Mouse (Mus musculus) cerebellum, postnatal 4 days (tissue): ENCODE data around the gene Prkg1.
A peak's percentile ranks its signal among the peaks of the same experiment; 100 is the strongest.

ENCODE experiments used
- DNase-seq, 2 experiments: peaks; one replicate each; pipeline ENCODE4 v3.0.0; 2022; ENCODE audit warnings: low spot score in 2 of 2, mixed read lengths in 1 of 2

The Prkg1 gene

DNA sequence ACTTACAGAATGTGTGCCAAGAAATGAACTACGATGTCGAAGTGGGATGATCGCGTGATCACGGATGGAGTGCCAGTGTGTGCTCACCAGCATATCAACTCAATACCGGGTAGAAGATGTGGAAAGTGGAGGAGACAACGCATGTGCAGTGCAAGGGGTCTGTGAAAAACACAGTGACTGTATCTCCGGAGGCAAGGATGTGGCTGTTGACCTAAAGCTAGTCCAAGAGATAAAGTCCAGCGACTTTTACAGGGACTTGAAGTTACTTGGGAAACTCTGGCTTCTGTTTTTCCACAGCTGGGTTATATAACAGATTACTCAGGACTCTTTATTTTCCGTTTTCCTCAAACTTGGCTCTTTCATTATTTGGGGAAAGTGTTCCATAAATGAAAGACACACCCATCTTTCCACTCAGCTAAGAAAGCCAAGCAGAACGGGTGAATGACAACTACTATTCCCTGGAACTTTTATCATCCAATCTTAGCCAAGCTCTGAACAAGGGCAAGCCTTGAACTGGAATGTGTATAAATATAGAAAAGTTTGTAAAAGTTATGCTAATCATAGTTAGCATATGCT lies 699.5 kb downstream of the Prkg1 start:
- no peak for DNase-seq

DNA sequence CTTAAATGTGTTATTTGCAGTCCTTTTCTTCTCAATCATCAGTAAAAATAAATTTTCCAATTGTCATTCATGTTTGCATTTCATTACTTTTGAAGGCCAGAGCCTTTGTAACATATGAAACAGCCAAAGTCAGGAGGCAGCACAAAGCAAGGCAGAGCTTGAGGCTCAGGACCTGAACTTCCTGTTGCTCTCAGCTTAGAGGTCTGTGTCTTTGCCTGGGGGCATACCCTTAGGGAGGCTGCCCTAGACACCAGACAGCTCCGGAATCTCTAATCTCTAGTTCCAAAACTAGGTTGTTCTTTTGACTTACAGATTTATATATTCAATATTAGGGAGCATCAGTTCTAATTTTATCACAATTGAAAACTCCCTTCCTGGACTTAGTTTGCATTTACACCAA lies 700.1 kb downstream of the Prkg1 start:
- DNase-seq, result no peak

- no peak for DNase-seq
Observed at GRCm38 (mm10) chr19:31046601-31047000, 718.2 kb downstream of the Prkg1 start.

- DNase-seq, result no peak
Observed at GRCm38 (mm10) chr19:31040948-31041847, 723.6 kb downstream of the Prkg1 start.

DNA sequence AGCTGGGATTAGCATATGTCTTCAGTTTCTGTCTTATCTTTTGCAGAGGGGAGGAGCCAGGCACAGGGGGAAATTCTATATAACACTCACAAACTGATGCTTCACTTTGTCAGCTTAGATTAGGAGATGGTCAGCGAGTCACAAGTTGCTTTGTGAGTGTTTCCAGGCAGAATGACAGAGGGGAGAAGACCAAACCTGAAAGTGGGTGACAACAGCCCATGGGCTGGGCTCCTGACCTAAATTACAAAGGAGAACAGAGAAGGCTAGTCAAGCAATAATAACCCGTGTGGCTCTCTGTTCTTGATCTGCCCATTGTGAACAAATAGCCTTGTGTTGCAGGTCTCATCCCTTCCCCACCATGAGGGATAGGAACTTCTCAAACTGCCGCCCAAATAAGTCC lies 725.9 kb downstream of the Prkg1 start:
- no peak for DNase-seq

- no peak for DNase-seq
Observed at GRCm38 (mm10) chr19:31031596-31031995, 733.2 kb downstream of the Prkg1 start.

DNA sequence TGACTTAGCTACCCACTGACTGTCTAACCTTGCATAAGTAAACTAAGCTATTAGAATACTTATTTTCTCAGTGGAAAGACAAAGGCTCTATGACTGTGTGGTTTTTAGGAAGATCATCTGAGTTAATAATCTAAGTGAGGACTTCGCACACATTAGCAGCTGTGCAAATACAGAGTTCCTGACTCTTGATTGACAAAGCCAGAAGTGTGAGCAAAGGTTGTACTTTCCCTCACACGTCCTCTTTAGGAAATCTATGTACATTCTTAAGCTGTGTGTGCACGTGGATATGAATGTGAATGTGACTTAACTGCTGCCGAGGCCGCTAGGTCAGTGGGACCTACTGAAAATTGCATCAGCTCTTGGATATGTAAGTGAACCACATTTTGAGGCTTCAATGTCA lies 738.0 kb downstream of the Prkg1 start:
- DNase-seq, result no peak

DNA sequence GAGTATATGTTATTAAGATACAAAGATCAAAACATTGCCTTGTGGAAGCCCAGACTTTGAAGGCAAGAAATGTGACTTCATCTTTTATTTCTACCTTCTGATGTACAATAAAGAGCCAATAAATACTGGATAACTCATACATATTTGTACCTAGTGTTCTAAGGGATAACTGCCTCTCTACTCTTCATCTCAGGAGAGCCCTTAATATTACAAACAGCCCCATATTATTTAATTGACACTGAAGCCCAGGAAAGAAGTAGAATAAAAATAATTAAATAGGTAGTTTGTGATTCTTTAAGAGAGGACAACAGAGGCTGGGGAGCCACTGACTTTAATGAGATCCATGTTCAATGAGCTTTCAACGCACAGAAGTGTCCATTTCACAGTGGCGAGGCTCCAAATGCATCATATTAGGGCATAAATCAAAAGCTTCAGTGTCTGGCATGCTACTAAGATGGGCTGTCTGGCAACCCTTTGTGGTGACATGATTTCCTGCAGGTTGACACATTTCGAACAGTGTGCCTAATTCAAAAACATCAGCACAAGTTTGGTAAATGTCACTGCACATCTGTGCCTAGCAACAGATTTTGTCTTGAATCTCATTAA lies 753.2 kb downstream of the Prkg1 start:
- DNase-seq, result no peak

- DNase-seq, result no peak
Observed at GRCm38 (mm10) chr19:30998572-30998971, 766.3 kb downstream of the Prkg1 start.

GRCm38 (mm10) chr19:30990390-30990789 lies 774.4 kb downstream of the Prkg1 start:
- no peak for DNase-seq

DNA sequence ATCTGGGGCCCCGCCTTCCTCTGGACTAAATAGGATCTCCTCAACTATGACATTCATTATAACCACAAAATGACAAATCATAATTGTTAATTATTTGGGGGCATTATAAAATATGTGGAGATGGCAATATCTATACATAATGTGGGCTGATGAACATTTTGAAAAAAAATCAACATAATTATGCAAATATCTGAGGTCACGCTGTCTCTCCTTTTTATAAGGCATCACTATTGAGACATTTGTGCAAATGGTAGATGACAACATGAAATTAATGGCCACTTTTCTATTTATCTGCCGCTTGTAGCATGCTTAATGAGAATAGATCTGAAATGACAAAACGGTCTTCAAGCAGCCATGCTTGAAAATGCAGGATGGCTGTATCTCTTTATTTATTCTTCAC lies 782.4 kb downstream of the Prkg1 start:
- no peak for DNase-seq

- peak in 1 of 2 experiments; percentile 6 for DNase-seq
Observed at GRCm38 (mm10) chr19:30978096-30978495, 786.7 kb downstream of the Prkg1 start.

GRCm38 (mm10) chr19:30950610-30951009 lies 814.2 kb downstream of the Prkg1 start:
- DNase-seq, result no peak

DNA sequence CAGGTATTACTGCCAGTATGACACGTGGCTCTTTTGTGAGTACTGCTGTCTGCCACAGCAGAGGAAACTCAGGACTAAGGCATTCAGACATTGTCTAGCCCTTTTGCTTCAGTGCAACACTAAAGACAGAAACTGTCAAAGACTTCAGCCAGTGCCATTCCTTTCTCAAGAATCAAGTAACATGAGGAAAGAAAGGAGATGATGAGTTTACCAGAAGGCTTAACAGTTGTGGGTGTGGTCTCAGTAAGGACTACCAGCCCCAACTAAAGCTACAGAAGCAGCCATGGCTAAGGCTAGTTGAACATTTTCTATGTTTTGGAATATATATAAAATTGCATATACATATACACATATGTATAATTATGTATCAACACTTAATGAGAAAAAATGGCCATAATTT lies 816.6 kb downstream of the Prkg1 start:
- no peak for DNase-seq

DNA sequence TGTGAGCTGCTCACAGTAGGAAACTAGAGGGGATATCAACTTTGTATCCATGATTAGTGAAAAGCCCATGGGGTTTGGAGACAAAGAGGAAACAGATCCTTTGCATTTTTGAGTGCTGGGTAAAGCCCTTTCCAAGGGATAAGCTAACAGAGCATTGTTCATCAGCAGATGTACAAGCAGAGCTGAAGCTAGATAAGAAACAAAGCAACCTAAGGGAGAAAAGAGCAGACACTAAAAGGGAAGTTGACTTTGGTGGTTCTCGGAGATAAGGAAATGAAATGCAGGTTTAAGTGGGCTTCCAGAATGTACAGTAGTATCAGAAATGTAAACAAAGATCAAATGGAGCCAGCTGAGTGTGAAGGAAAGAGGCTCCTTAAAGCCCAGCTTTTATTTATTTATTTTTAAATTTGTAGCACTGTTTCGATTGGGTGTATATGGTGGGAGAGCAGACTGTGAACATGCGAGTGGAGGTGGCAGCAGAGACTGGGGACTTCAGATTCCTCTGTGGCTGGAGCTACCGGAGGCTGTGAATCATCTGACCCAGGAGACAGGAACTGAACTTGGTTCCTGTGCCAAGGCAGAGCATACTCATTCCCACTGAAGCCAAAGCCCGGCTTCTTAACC lies 822.4 kb downstream of the Prkg1 start:
- no peak for DNase-seq

DNA sequence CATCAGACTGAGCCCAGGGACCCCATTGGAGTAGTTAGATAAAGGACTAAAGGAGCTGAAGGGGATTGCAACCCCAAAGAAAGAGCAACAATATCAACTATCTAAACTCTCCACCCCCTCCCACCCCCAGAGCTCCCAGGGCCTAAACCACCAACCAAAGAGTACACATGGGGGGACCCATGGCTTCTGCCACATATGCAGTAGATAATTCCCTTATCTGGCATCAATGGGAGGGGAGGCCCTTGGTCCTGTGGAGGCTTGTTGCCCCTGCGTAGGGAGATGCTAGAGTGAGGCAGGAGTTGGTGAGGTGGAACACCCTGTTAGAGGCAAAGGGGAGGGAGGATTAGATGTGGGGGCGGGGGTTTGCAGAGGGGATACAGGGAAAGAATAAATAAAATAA lies 826.8 kb downstream of the Prkg1 start:
- DNase-seq, result no peak

DNA sequence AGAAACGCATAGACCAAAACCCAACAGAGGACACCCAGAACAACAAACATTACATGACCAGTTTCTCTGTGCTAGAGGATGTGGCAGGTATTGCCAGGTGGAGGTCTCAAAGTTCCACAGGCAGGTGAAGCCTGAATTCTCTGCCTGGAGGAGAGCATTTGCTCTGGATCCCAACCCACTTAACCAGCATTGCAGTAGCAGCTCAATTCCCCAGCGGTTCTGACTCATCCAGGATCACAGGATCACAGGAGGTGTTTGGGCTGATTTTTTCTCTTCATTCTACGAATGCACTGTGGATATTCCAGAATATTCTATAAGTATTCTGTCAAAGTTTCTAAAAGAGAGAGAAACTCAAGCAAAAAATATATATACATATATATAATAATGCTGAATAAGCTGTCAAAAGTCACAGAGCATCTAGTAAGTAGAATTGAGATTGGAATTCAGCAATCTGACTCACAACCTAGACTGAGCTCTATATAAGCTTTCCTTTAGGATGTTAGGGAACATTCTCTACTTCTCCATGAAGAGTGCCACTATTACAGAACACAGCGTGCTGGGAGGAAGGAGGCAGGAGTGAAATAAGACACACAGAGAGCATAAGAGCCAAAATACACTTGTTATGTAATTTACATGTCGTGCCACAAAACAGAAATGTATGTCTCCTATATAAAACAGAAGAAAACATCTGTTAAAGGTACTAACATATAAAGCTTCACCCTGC lies 833.2 kb downstream of the Prkg1 start:
- DNase-seq, result no peak

- DNase-seq, result no peak
Observed at GRCm38 (mm10) chr19:30924032-30924431, 840.8 kb downstream of the Prkg1 start.

DNA sequence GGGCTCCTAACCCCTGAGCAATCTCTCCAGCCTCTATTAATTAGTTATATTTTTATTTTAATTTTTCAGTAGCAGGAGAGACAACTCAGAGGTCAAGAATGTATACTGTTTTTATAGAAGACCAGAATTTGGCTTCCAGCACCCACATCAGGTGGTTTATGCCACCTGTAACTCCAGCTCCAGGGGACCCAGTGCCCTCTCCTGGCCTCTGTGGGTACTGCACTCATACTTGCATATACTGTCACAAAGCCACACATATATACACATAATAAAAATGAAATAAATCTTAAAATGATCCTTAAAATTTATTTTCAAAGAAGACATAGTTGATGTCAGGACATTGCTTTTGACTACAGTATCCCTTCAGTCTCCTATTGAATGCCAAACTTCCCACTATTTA lies 862.5 kb downstream of the Prkg1 start:
- no peak for DNase-seq

- no peak for DNase-seq
Observed at GRCm38 (mm10) chr19:30901025-30901424, 863.8 kb downstream of the Prkg1 start.

GRCm38 (mm10) chr19:30890377-30890776 lies 874.5 kb downstream of the Prkg1 start:
- no peak for DNase-seq

DNA sequence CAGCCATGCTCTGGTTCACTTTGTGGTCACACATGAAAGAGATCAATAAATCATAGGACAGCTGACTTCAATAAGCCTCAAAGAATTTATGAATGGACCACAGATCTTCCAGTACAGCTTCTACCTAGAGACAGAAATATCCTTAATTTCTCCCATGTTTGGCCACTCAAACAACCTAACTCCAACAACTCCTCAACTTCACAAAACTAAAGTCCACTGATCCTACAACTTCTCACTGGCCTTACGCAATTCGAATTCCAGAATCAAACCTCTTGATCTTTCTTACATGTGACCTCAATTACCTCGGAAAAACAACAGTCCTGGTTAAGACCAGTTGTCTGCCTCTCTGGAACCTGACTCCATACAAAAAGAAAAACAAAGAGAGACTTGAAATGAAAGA lies 875.0 kb downstream of the Prkg1 start:
- no peak for DNase-seq
